Mouse (Mus musculus) hindbrain, embryonic 11.5 days (tissue): ENCODE data around the gene Irf1. TPM values are rescaled to one million over a fixed set of nuclear protein-coding genes. Genes with fewer than 3 reads are reported as not detected.

Experiments
- ATAC-seq: fragments of 200-750 bp; cut with Nextera tagmentation; 2 replicates; pipeline ENCODE4 v1.8.0; 2017; ENCODE audit warnings: mild to moderate bottlenecking, moderate TSS enrichment, moderate library complexity; ENCODE audit not compliant: low FRiP score
- DNase-seq: peaks from one replicate; pipeline ENCODE4 v3.0.0-alpha.2; 2015; ENCODE audit warnings: low spot score
- H3K27ac ChIP-seq: fragments of 300-500 bp; sonication (generic); 2 replicates; pipeline ENCODE4 v1.5.1; 2014; ENCODE audit warnings: mild to moderate bottlenecking, low read depth, low read length
- H3K27me3 ChIP-seq: fragments of 300-500 bp; sonication (generic); 2 replicates; pipeline ENCODE4 v1.6.1; 2014; ENCODE audit warnings: mild to moderate bottlenecking, low read length, moderate library complexity, mixed read lengths; ENCODE audit not compliant: control insufficient read depth, insufficient read depth
- H3K36me3 ChIP-seq: fragments of 300-500 bp; sonication (generic); 2 replicates; pipeline ENCODE4 v1.6.1; 2014; ENCODE audit warnings: mild to moderate bottlenecking, low read length, moderate library complexity, mixed read lengths; ENCODE audit not compliant: control insufficient read depth, insufficient read depth
- H3K4me1 ChIP-seq: fragments of 300-500 bp; sonication (generic); replicated peaks from 2 replicates; pipeline ENCODE4 v1.6.1; 2014; ENCODE audit warnings: low read length, mixed read lengths; ENCODE audit not compliant: control insufficient read depth, insufficient read depth
- H3K4me2 ChIP-seq: fragments of 300-500 bp; sonication (generic); replicated peaks from 2 replicates; pipeline ENCODE4 v1.6.1; 2014; ENCODE audit warnings: mild to moderate bottlenecking, low read depth, low read length
- H3K4me3 ChIP-seq: fragments of 300-500 bp; sonication (generic); 2 replicates; pipeline ENCODE4 v1.5.1; 2014; ENCODE audit warnings: low read depth, low read length
- H3K9ac ChIP-seq: fragments of 300-500 bp; sonication (generic); 2 replicates; pipeline ENCODE4 v1.6.1; 2014; ENCODE audit warnings: low read depth, low read length
- H3K9me3 ChIP-seq: fragments of 300-500 bp; sonication (generic); 2 replicates; pipeline ENCODE4 v1.6.1; 2016; ENCODE audit warnings: low read length; ENCODE audit not compliant: control insufficient read depth
- WGBS: fragments of 180-500 bp; shearing (Covaris S2); extraction: QIAGEN DNeasy Blood & Tissue Kit; methylation state at CpG from one replicate; pipeline ENCODE4 v1.1.7; 2014; 5-methylcytosine and 5-hydroxymethylcytosine counted together
- polyA plus RNA-seq: library from polyadenylated mRNA; unstranded; fragments of >200 nt; fragmentation: Nextera tagmentation; extraction: Ambion mirVana; gene quantifications from 2 replicates; pipeline ENCODE4 v1.2.1, GENCODE M21; 2014

The Irf1 gene
- polyA plus RNA-seq, 1 experiment from 2014 or later = 1.7 TPM

GRCm38 (mm10) chr11:53805786-53806185 lies 36.0 kb downstream of the Irf1 start:
- Histone ChIP-seq H3K27ac (no peak overlapping the region), H3K4me3 (no peak overlapping the region), H3K9ac (no peak overlapping the region), H3K27me3 (no peaks in the 10 kb centered on the region), H3K4me2 (no peak overlapping the region), H3K4me1 (no peaks in the 10 kb centered on the region), H3K9me3 (no peaks in the 10 kb centered on the region), H3K36me3 (no peaks in the 10 kb centered on the region)
- 78% methylated on average over 9 of the region's 9 CpGs for WGBS
- DNase-seq (no peak), ATAC-seq (no peak)

DNA sequence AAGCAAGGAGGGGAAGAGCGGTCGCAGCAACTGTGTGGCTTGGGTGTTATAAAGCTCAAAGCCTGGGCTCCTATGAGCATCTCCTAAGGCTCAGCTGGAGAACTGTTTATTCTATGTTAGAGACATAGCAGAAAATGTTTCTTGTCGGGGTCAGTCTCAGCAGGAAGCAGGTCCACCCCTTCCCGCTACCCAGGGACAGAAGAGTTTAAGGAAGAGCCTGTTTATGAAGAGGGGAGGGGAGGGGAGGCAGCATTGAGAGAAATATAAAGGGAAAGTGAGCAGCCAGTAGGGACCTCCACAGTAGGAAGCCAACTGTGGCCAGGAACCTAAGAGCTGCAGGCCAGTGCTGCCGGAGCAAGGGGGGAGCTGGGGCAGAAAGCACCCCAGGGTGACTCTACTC lies 39.5 kb downstream of the Irf1 start:
- H3K27ac ChIP-seq = no peak overlapping the region
- no peak overlapping the region for H3K4me2 ChIP-seq
- 45% methylated on average over 5 of the region's 5 CpGs for WGBS
- no peak overlapping the region for H3K9ac ChIP-seq
- H3K9me3 ChIP-seq = no peaks in the 10 kb centered on the region
- H3K4me1 ChIP-seq = no peaks in the 10 kb centered on the region
- H3K27me3 ChIP-seq = no peaks in the 10 kb centered on the region
- ATAC-seq = no peak
- no peaks in the 10 kb centered on the region for H3K36me3 ChIP-seq
- DNase-seq = no peak
- H3K4me3 ChIP-seq = no peak overlapping the region

DNA sequence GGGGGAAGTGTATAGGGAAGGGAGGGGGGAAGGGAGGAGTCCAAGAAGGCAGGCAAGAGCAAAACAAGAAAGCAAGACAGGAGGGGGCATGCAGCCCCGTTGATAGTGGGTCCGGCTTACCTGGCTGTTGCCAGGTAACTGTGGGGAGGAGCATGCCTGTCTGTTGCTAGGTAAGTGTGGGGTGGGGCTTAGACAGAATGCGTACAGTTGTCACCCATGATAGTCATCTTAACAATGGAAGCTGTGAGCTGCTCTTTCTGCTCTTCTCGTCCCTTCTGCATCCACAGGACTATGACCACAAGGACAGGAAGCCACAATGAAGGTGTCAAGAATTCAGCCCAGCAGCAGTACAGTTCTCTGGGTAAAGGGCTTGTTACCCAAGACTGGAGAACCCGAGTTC lies 40.3 kb downstream of the Irf1 start:
- Histone ChIP-seq H3K4me3 (no peak overlapping the region), H3K9me3 (no peaks in the 10 kb centered on the region), H3K36me3 (no peaks in the 10 kb centered on the region), H3K4me1 (no peaks in the 10 kb centered on the region), H3K27me3 (no peaks in the 10 kb centered on the region), H3K4me2 (no peak overlapping the region), H3K9ac (no peak overlapping the region), H3K27ac (no peak overlapping the region)
- 69% methylated on average over 5 of the region's 5 CpGs for WGBS
- ATAC-seq = no peak
- DNase-seq = no peak

DNA sequence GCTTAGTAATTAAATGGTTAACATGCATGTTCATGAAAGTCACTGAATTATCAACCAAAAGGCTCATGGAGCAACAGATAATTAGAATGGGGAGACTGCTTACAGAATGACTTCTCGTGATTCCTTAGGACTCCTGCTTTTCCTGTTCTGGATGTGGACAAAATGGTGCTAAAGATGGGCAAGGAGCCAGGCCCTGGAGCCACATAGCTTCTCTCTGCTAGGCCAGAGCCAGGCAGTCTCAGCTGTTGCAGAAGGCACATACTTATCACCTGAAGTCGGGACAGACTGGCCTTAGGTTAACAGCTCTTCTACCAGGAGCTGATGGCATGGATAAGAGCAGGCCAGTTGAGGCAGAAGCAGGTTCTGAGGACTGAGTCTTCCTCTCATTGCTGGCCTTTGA lies 40.9 kb downstream of the Irf1 start:
- no peaks in the 10 kb centered on the region for H3K4me1 ChIP-seq
- no peaks in the 10 kb centered on the region for H3K27me3 ChIP-seq
- H3K4me2 ChIP-seq = no peak overlapping the region
- no peaks in the 10 kb centered on the region for H3K9me3 ChIP-seq
- no peaks in the 10 kb centered on the region for H3K36me3 ChIP-seq
- H3K9ac ChIP-seq = no peak overlapping the region
- WGBS = 87% methylated on average over 2 of the region's 2 CpGs
- DNase-seq (no peak), ATAC-seq (no peak)
- H3K27ac ChIP-seq = no peak overlapping the region
- H3K4me3 ChIP-seq = no peak overlapping the region

- DNase-seq (no peak), ATAC-seq (no peak)
- 79% methylated on average over 3 of the region's 3 CpGs for WGBS
- H3K9ac ChIP-seq = no peak overlapping the region
- no peaks in the 10 kb centered on the region for H3K4me1 ChIP-seq
- H3K27me3 ChIP-seq = no peaks in the 10 kb centered on the region
- H3K4me2 ChIP-seq = no peak overlapping the region
- no peaks in the 10 kb centered on the region for H3K9me3 ChIP-seq
- no peaks in the 10 kb centered on the region for H3K36me3 ChIP-seq
- no peak overlapping the region for H3K27ac ChIP-seq
- no peak overlapping the region for H3K4me3 ChIP-seq
Measured at GRCm38 (mm10) chr11:53811312-53811711, 41.5 kb downstream of the Irf1 start.

DNA sequence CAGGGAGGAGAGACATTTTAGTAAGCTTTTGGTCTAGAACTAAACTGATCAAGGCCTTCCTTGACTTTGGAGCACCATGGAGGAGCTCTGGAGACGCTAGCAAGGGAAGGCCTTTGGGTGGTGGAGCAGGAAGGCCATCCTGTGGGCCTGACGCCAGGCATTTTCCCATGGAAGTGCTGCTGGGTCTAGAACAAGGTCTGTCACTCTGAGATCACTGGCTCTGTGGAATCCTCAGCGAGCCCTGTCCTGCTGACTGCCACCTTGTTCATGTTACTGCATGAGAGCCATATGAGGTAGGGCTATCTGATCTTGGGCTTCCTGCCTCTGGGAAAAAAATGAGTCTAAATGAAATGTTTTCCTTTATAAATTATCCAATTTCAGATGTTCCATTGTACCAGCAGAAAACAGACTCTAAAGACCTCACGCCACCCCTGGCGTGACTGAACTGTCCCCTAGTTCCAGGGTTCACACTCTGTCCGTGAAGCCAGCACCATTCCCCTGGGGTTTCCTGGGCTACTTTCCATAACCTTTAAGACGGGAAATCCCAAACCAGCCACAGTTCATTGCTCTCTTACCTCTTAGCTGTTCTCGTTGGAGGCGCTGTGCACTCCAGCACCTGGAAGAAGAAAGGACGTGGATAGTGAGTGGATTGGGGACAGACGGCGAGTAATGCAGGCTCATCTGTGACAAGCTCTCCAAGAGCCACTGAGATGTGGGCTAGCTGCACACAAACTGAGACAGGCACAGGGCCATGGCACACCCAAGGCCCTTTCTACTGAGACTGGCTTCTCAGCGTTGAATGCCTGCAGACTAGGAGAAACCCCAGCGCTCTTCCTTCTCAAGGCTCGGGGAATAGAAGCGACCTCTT lies 43.4 kb downstream of the Irf1 start:
- no peak overlapping the region for H3K27ac ChIP-seq
- no peaks in the 10 kb centered on the region for H3K4me1 ChIP-seq
- H3K27me3 ChIP-seq = no peaks in the 10 kb centered on the region
- ATAC-seq (no peak), DNase-seq (no peak)
- no peaks in the 10 kb centered on the region for H3K36me3 ChIP-seq
- no peak overlapping the region for H3K9ac ChIP-seq
- WGBS = 85% methylated on average over 16 of the region's 16 CpGs
- no peak overlapping the region for H3K4me3 ChIP-seq
- no peak overlapping the region for H3K4me2 ChIP-seq
- no peaks in the 10 kb centered on the region for H3K9me3 ChIP-seq

DNA sequence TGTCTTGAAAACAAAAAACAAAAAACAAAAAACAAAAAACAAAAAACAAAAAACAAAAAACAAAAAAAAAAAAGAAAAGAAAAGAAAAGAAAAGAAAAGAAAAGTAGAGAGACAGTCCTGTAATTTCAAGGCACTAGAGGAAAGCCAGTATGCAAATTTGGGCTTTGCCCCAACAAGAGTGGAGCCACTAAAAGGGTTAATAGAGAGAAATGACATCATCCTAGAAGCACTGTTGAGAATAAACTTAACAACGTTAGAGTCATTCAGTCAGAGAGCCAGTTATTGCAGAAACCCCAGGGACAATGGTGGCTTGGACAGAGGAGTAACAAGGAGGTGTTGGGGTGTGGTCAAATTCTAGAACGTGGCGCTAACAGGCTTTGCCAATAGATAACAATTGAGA lies 45.0 kb downstream of the Irf1 start:
- no peak overlapping the region for H3K9ac ChIP-seq

DNA sequence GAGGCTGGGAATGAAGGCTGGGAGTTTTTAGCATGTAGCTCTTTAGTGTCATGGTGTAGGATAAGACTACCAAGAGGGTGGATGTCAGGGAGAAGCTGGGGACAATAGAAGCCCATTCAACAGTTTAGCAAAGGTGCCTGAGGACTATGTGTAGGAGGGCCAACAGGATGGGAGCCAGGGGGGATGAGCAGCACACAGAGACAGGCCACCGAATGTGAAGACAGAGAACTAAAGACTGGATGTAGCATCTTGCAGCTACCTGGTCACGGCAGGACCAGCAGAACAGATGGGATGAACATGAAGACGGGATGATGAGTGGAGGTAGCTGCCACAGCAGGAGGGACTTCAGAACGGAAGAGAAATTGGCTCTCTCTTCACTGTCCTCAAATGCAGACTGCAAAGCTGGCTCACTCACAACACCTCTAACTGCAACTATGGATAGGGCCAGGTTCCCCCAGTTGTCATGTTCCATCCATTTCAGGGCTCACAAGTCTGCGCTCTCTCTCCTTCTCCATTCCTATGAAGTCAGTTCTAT lies 47.1 kb downstream of the Irf1 start:
- 94% methylated on average over 5 of the region's 5 CpGs for WGBS
- no peak overlapping the region for H3K4me3 ChIP-seq
- no peak for ATAC-seq

More for the DNA sequence above, 45.0 kb downstream of the Irf1 start:
- no peak for ATAC-seq
- Histone ChIP-seq H3K9me3 (no peaks in the 10 kb centered on the region), H3K27me3 (no peaks in the 10 kb centered on the region), H3K4me1 (no peaks in the 10 kb centered on the region), H3K4me3 (no peak overlapping the region), H3K36me3 (no peaks in the 10 kb centered on the region), H3K27ac (no peak overlapping the region), H3K4me2 (no peak overlapping the region)
- no peak for DNase-seq
- WGBS = 73% methylated on average over 3 of the region's 3 CpGs

GRCm38 (mm10) chr11:53818794-53819193 lies 49.0 kb downstream of the Irf1 start:
- Histone ChIP-seq H3K27ac (no peak overlapping the region), H3K9me3 (no peaks in the 10 kb centered on the region), H3K4me3 (no peak overlapping the region), H3K4me2 (no peak overlapping the region), H3K9ac (no peak overlapping the region), H3K4me1 (no peaks in the 10 kb centered on the region), H3K27me3 (no peaks in the 10 kb centered on the region), H3K36me3 (no peaks in the 10 kb centered on the region)
- DNase-seq = no peak
- 62% methylated on average over 6 of the region's 6 CpGs for WGBS
- no peak for ATAC-seq

More for the DNA sequence above, 47.1 kb downstream of the Irf1 start:
- Histone ChIP-seq H3K9ac (no peak overlapping the region), H3K27ac (no peak overlapping the region), H3K9me3 (no peaks in the 10 kb centered on the region), H3K36me3 (no peaks in the 10 kb centered on the region), H3K27me3 (no peaks in the 10 kb centered on the region), H3K4me2 (no peak overlapping the region), H3K4me1 (no peaks in the 10 kb centered on the region)
- DNase-seq = no peak
